Mouse (Mus musculus) gonadal fat pad, adult 2 months (tissue): ENCODE measurements around the gene Dhrs1. TPM values are rescaled to one million over a fixed set of nuclear protein-coding genes. Genes with fewer than 3 reads are reported as not detected.

ENCODE experiments used
- DNase-seq: peaks from one replicate; pipeline ENCODE4 v3.0.0-alpha.2; 2012; ENCODE audit warnings: low read depth
- polyA plus RNA-seq: library from polyadenylated mRNA; depleted of rRNA; stranded (reverse); fragments of >200 nt; gene quantifications from 2 replicates; pipeline ENCODE4 v1.2.3, GENCODE M21; 2012; rRNA removed

The Dhrs1 gene
- polyA plus RNA-seq, 1 experiment, result 99.0 TPM

- peak; percentile 38 for DNase-seq
Measured at GRCm38 (mm10) chr14:55721700-55722437, 23.6 kb downstream of the Dhrs1 start, which contains the start of gene Rabggta. Gene Rabggta, minus strand, starts transcription at chr14:55722263.

GRCm38 (mm10) chr14:55721076-55721475, 24.4 kb downstream of the Dhrs1 start:
- peak; percentile 50 for DNase-seq

GRCm38 (mm10) chr14:55720666-55721065, 24.8 kb downstream of the Dhrs1 start:
- DNase-seq, result no peak

GRCm38 (mm10) chr14:55719737-55720136, 25.8 kb downstream of the Dhrs1 start:
- DNase-seq, result no peak

GRCm38 (mm10) chr14:55716884-55717283, 28.6 kb downstream of the Dhrs1 start:
- DNase-seq, result no peak

GRCm38 (mm10) chr14:55716271-55716670, 29.2 kb downstream of the Dhrs1 start:
- no peak for DNase-seq

- DNase-seq, result no peak
Measured at GRCm38 (mm10) chr14:55714893-55715292, 30.6 kb downstream of the Dhrs1 start.

- DNase-seq, result no peak
Measured at GRCm38 (mm10) chr14:55713729-55714122, 31.8 kb downstream of the Dhrs1 start, which contains the start of gene Tgm1. Gene Tgm1, minus strand, starts transcription at chr14:55713926.

- no peak for DNase-seq
Measured at GRCm38 (mm10) chr14:55713007-55713728, 32.3 kb downstream of the Dhrs1 start.

GRCm38 (mm10) chr14:55711786-55712185, 33.7 kb downstream of the Dhrs1 start:
- DNase-seq, result no peak

GRCm38 (mm10) chr14:55709509-55709908, 36.0 kb downstream of the Dhrs1 start:
- no peak for DNase-seq

GRCm38 (mm10) chr14:55707397-55707796, 38.1 kb downstream of the Dhrs1 start:
- no peak for DNase-seq

- no peak for DNase-seq
Measured at GRCm38 (mm10) chr14:55706051-55706600, 39.4 kb downstream of the Dhrs1 start.

- DNase-seq, result no peak
Measured at GRCm38 (mm10) chr14:55702761-55703160, 42.7 kb downstream of the Dhrs1 start.

- DNase-seq, result no peak
Measured at GRCm38 (mm10) chr14:55701131-55701530, 44.4 kb downstream of the Dhrs1 start.

- DNase-seq, result no peak
Measured at GRCm38 (mm10) chr14:55697226-55697625, 48.3 kb downstream of the Dhrs1 start.

GRCm38 (mm10) chr14:55689433-55689832, 56.1 kb downstream of the Dhrs1 start:
- no peak for DNase-seq

Other genes with a start within 250 kb of the Dhrs1 start
- gene Cpne6, start 235.2 kb downstream of the Dhrs1 start, polyA plus RNA-seq, result 0.39 and 0.74 TPM in 2 replicates
- gene Nrl, start 220.7 kb downstream of the Dhrs1 start, polyA plus RNA-seq, result not detected in 2 replicates
- 46.6 and 53.5 TPM in 2 replicates for gene Pck2, start 205.4 kb downstream of the Dhrs1 start, polyA plus RNA-seq
- 186 and 207 TPM in 2 replicates for gene Dcaf11, start 185.7 kb downstream of the Dhrs1 start, polyA plus RNA-seq
- gene A730061H03Rik, start 185.3 kb downstream of the Dhrs1 start, polyA plus RNA-seq, result 5.5 and 6.6 TPM in 2 replicates
- gene Fitm1, start 170.1 kb downstream of the Dhrs1 start, polyA plus RNA-seq, result 1.6 and 4.0 TPM in 2 replicates
- gene Psme1, start 167.6 kb downstream of the Dhrs1 start, polyA plus RNA-seq, result 62.8 and 71.9 TPM in 2 replicates
- 37.4 and 62.0 TPM in 2 replicates for gene Emc9, start 160.4 kb downstream of the Dhrs1 start, polyA plus RNA-seq
- gene Psme2, start 154.6 kb downstream of the Dhrs1 start, polyA plus RNA-seq, result 85.1 and 122 TPM in 2 replicates
- gene Rnf31, start 154.0 kb downstream of the Dhrs1 start, polyA plus RNA-seq, result 29.9 and 31.3 TPM in 2 replicates
- 63.1 and 66.8 TPM in 2 replicates for gene Irf9, start 142.1 kb downstream of the Dhrs1 start, polyA plus RNA-seq
- gene Rec8, start 127.7 kb downstream of the Dhrs1 start, polyA plus RNA-seq, result 8.0 and 30.7 TPM in 2 replicates
- 93.1 and 112 TPM in 2 replicates for gene Ipo4, start 109.7 kb downstream of the Dhrs1 start, polyA plus RNA-seq
- gene Gm49378, start 107.8 kb downstream of the Dhrs1 start, polyA plus RNA-seq, result 3.5 and 4.7 TPM in 2 replicates
- gene Tm9sf1, start 101.9 kb downstream of the Dhrs1 start, polyA plus RNA-seq, result 103 and 117 TPM in 2 replicates
- gene Tssk4, start 95.5 kb downstream of the Dhrs1 start, polyA plus RNA-seq, result 4.4 and 4.6 TPM in 2 replicates
- 33.1 and 34.8 TPM in 2 replicates for gene Mdp1, start 85.2 kb downstream of the Dhrs1 start, polyA plus RNA-seq
- gene Gmpr2, start 73.7 kb downstream of the Dhrs1 start, polyA plus RNA-seq, result 17.9 and 24.6 TPM in 2 replicates
- gene Nedd8, start 73.6 kb downstream of the Dhrs1 start, polyA plus RNA-seq, result 262 and 441 TPM in 2 replicates
- gene Tinf2, start 63.9 kb downstream of the Dhrs1 start, polyA plus RNA-seq, result 12.3 and 12.4 TPM in 2 replicates
- 4.3 and 4.4 TPM in 2 replicates for gene Tgm1, start 31.8 kb downstream of the Dhrs1 start, polyA plus RNA-seq
- 48.4 and 49.0 TPM in 2 replicates for gene Rabggta, start 23.4 kb downstream of the Dhrs1 start, polyA plus RNA-seq
- gene Nop9, start within 50 bp of the Dhrs1 start, polyA plus RNA-seq, result 16.7 and 18.1 TPM in 2 replicates
- 5.9 and 8.3 TPM in 2 replicates for gene Cideb, start 12.8 kb upstream of the Dhrs1 start, polyA plus RNA-seq
- 1.5 and 2.2 TPM in 2 replicates for gene Ltb4r2, start 15.7 kb upstream of the Dhrs1 start, polyA plus RNA-seq
- 3.8 and 4.6 TPM in 2 replicates for gene Ltb4r1, start 20.3 kb upstream of the Dhrs1 start, polyA plus RNA-seq
- gene Adcy4, start 38.4 kb upstream of the Dhrs1 start, polyA plus RNA-seq, result 12.6 and 13.6 TPM in 2 replicates
- gene Ripk3, start 43.2 kb upstream of the Dhrs1 start, polyA plus RNA-seq, result 9.1 and 10.7 TPM in 2 replicates
- 12.1 and 12.7 TPM in 2 replicates for gene Nfatc4, start 77.5 kb upstream of the Dhrs1 start, polyA plus RNA-seq
- gene Nynrin, start 108.3 kb upstream of the Dhrs1 start, polyA plus RNA-seq, result 3.4 and 4.9 TPM in 2 replicates
- 0.28 and 0.54 TPM in 2 replicates for gene Cbln3, start 138.7 kb upstream of the Dhrs1 start, polyA plus RNA-seq
- 14.3 and 14.7 TPM in 2 replicates for gene Khnyn, start 139.3 kb upstream of the Dhrs1 start, polyA plus RNA-seq
- 62.6 and 68.9 TPM in 2 replicates for gene Sdr39u1, start 154.6 kb upstream of the Dhrs1 start, polyA plus RNA-seq
- gene Cma1, start 199.0 kb upstream of the Dhrs1 start, polyA plus RNA-seq, result 2.0 and 2.6 TPM in 2 replicates
- gene Cma2, start 205.3 kb upstream of the Dhrs1 start, polyA plus RNA-seq, result not detected in 2 replicates